In genomic region chr17:83122525-83123280, GRCm38 (mm10) we compare ENCODE assay signal across 8 mouse cellular contexts.
DNase-seq lines count a peak whose midpoint lies in the region; ATAC-seq and TF ChIP-seq lines count a peak whose summit lies in the region.

No protein-coding gene starts in this region.

- no peaks in the 10 kb centered on the region for H3K4me1 ChIP-seq in thymus, adult 2 months (replicated peaks; ENCODE audit: control insufficient read depth, insufficient read depth, low read length)
- H3K4me1 ChIP-seq in forebrain, embryonic 16.5 days (replicated peaks; ENCODE audit: control insufficient read depth, insufficient read depth, low read length), result peaks cover 19% of the 10 kb centered on the region
- peaks cover 69% of the 10 kb centered on the region for H3K4me1 ChIP-seq in limb, embryonic 10.5 days

- H3K27ac ChIP-seq in thymus, adult 2 months (ENCODE audit: control insufficient read depth, insufficient read depth, low read length), result no peak overlapping the region
- H3K27ac ChIP-seq in forebrain, embryonic 16.5 days (ENCODE audit: low read length), result no peak overlapping the region
- peak overlapping the region; percentile 76 for H3K27ac ChIP-seq in limb, embryonic 10.5 days

- peak overlapping the region; percentile 38 for H3K4me2 ChIP-seq in forebrain, embryonic 16.5 days (ENCODE audit: low read length)

- H3K4me3 ChIP-seq in thymus, adult 2 months (ENCODE audit: control insufficient read depth, insufficient read depth, low read length), result 0 out of 2 replicates have a peak overlapping the region, but pooled peaks have one; percentile 11
- H3K4me3 ChIP-seq in forebrain, embryonic 16.5 days (replicated peaks; ENCODE audit: low read length), result peak overlapping the region; percentile 18; the same call in 1 of the 2 replicates
- H3K4me3 ChIP-seq in limb, embryonic 10.5 days, result peak overlapping the region; percentile 38

- TF ChIP-seq CTCF in thymus, adult 2 months (IDR thresholded peaks at IDR 0.05; ENCODE audit: borderline replicate concordance, control insufficient read depth, extremely low read depth, insufficient read depth, low read length, poor library complexity), result no peak

- ATAC-seq in forebrain, embryonic 16.5 days, result peak; percentile 92
- peak; percentile 69 to 86 for ATAC-seq in hematopoietic stem cell, adult 5-6 weeks (replicated peaks in 1 of 2; ENCODE audit: insufficient read depth in 1 of 2, low FRiP score in 2 of 2, low TSS enrichment in 1 of 2, low read depth in 1 of 2, poor library complexity in 2 of 2, severe bottlenecking in 2 of 2)
- peak; percentile 66 for ATAC-seq in megakaryocyte progenitor cell, adult 5-6 weeks (replicated peaks; ENCODE audit: poor library complexity)
- no peak for ATAC-seq in cerebellum, adult (ENCODE audit: insufficient number of reproducible peaks, low FRiP score, low TSS enrichment)

- 20% methylated on average over 20 of the region's 20 CpGs for WGBS in thymus, adult 2 months
- 4% methylated on average over 20 of the region's 20 CpGs for WGBS in forebrain, embryonic 16.5 days
- whole genome bisulfite sequencing in limb, embryonic 10.5 days, result 6% methylated on average over 20 of the region's 20 CpGs

- no peak overlapping the region for H3K9ac ChIP-seq in forebrain, embryonic 16.5 days (replicated peaks; ENCODE audit: low read depth, low read length)

- H3K9me3 ChIP-seq in forebrain, embryonic 16.5 days (ENCODE audit: control insufficient read depth, low read length), result no peaks in the 10 kb centered on the region
- no peaks in the 10 kb centered on the region for H3K9me3 ChIP-seq in limb, embryonic 10.5 days (replicated peaks)

- no peaks in the 10 kb centered on the region for H3K27me3 ChIP-seq in thymus, adult 2 months (ENCODE audit: control insufficient read depth, insufficient read depth, low read length)
- H3K27me3 ChIP-seq in forebrain, embryonic 16.5 days (replicated peaks; ENCODE audit: control insufficient read depth, insufficient read depth, low read length), result no peaks in the 10 kb centered on the region
- H3K27me3 ChIP-seq in limb, embryonic 10.5 days (ENCODE audit: low read depth, poor library complexity, severe bottlenecking), result peaks cover 91% of the 10 kb centered on the region

- no peaks in the 10 kb centered on the region for H3K36me3 ChIP-seq in thymus, adult 2 months (ENCODE audit: control insufficient read depth, insufficient read depth, low read length)
- no peaks in the 10 kb centered on the region for H3K36me3 ChIP-seq in forebrain, embryonic 16.5 days (ENCODE audit: control insufficient read depth, insufficient read depth)
- H3K36me3 ChIP-seq in limb, embryonic 10.5 days, result no peaks in the 10 kb centered on the region

- TF ChIP-seq POLR2A in thymus, adult 2 months (IDR thresholded peaks at IDR 0.05; ENCODE audit: control insufficient read depth, extremely low read depth, insufficient read depth, low read length, poor library complexity), result no peak

- DNase-seq in thymus, adult 2 months, result peak; percentile 7
- no peak for DNase-seq in thymus, postnatal 0 days (ENCODE audit: low spot score)
- peak; percentile 73 for DNase-seq in limb, embryonic 10.5 days (ENCODE audit: low spot score)
- peak; percentile 23 for DNase-seq in right cerebral cortex, postnatal 4 days
